Mouse (Mus musculus) lung, postnatal 0 days (tissue): ENCODE results near the gene Erg. TPM values are rescaled to one million over a fixed set of nuclear protein-coding genes. Genes with fewer than 3 reads are reported as not detected.

Experiments used
- ATAC-seq: fragments of 200-750 bp; cut with Nextera tagmentation; 2 replicates; pipeline ENCODE4 v1.8.0; 2017; ENCODE audit warnings: moderate library complexity
- DNase-seq: peaks from one replicate; pipeline ENCODE4 v3.0.0-alpha.2; 2016; ENCODE audit warnings: low spot score
- H3K27ac ChIP-seq: fragments of 300-500 bp; sonication (generic); 2 replicates; pipeline ENCODE4 v1.5.1; 2014; ENCODE audit warnings: antibody characterized with exemption, mild to moderate bottlenecking, low read length, mixed read lengths
- H3K27me3 ChIP-seq: fragments of 300-500 bp; sonication (generic); replicated peaks from 2 replicates; pipeline ENCODE4 v1.6.1; 2014; ENCODE audit warnings: low read length, mixed read lengths; ENCODE audit not compliant: insufficient read depth
- H3K36me3 ChIP-seq: fragments of 300-500 bp; sonication (generic); 2 replicates; pipeline ENCODE4 v1.6.1; 2014; ENCODE audit warnings: low read length, mixed read lengths; ENCODE audit not compliant: insufficient read depth
- H3K4me1 ChIP-seq: fragments of 300-500 bp; sonication (generic); 2 replicates; pipeline ENCODE4 v1.6.1; 2014; ENCODE audit warnings: antibody characterized with exemption, low read depth, low read length, mixed read lengths; ENCODE audit not compliant: insufficient read depth
- H3K4me2 ChIP-seq: fragments of 300-500 bp; sonication (generic); replicated peaks from 2 replicates; pipeline ENCODE4 v1.6.1; 2014; ENCODE audit warnings: low read depth, mild to moderate bottlenecking, low read length, moderate library complexity, mixed read lengths
- H3K4me3 ChIP-seq: fragments of 300-500 bp; sonication (generic); 2 replicates; pipeline ENCODE4 v1.5.1; 2014; ENCODE audit warnings: low read depth, low read length
- H3K9ac ChIP-seq: fragments of 300-500 bp; sonication (generic); replicated peaks from 2 replicates; pipeline ENCODE4 v1.6.1; 2014; ENCODE audit warnings: low read depth, mild to moderate bottlenecking
- H3K9me3 ChIP-seq: fragments of 300-500 bp; sonication (generic); 2 replicates; pipeline ENCODE4 v1.6.1; 2016; ENCODE audit warnings: low read length, mixed read lengths
- CTCF ChIP-seq: IDR thresholded peaks from 2 replicates; pipeline ENCODE4 v1.5.1; 2016; ENCODE audit warnings: antibody characterized with exemption, mild to moderate bottlenecking
- EP300 ChIP-seq: IDR thresholded peaks from 2 replicates; pipeline ENCODE4 v1.6.1; 2016; ENCODE audit warnings: antibody characterized with exemption, mild to moderate bottlenecking, control low read depth
- WGBS: fragments of 180-500 bp; shearing (Covaris S2); extraction: QIAGEN DNeasy Blood & Tissue Kit; methylation state at CpG from one replicate; pipeline ENCODE4 v1.1.7; 2014; 5-methylcytosine and 5-hydroxymethylcytosine counted together
- polyA plus RNA-seq: library from polyadenylated mRNA; unstranded; fragments of >200 nt; fragmentation: Nextera tagmentation; extraction: Ambion mirVana; gene quantifications from 2 replicates; pipeline ENCODE4 v1.2.1, GENCODE M21; 2015

Gene Erg
- polyA plus RNA-seq, 1 experiment from 2014 or later: 13.2 TPM

- Histone ChIP-seq H3K27ac (no peak overlapping the region), H3K36me3 (no peaks in the 10 kb centered on the region), H3K4me1 (no peaks in the 10 kb centered on the region), H3K9ac (no peak overlapping the region), H3K9me3 (no peaks in the 10 kb centered on the region), H3K4me2 (no peak overlapping the region), H3K4me3 (no peak overlapping the region), H3K27me3 (no peaks in the 10 kb centered on the region)
- WGBS: 18% methylated on average over 5 of the region's 5 CpGs
- ATAC-seq (no peak), DNase-seq (no peak)
- TF ChIP-seq EP300 (no peak), CTCF (no peak)
These were observed 204.1 kb downstream of the Erg start for GRCm38 (mm10) chr16:95382251-95382650.

DNA sequence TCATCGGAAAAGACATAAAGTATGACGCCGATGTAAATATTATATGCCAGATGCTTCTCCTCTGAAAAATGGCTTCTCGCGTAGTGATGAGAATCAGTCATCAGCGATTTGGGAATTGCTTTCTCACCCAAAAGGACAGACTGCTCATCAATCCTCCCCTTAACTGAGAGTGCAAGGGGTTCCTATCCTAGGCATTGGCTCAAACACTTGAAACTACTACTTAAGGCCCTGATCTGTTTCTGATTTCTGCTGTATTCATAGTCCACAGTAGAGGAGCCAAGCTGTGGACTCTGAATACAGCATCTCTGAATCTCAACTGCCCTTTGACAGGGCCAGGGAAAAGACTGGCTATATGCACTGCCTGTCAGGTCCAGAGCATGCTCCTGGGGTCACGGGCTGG is 209.6 kb downstream of the Erg start:
- Histone ChIP-seq H3K4me2 (no peak overlapping the region), H3K36me3 (no peaks in the 10 kb centered on the region), H3K9me3 (no peaks in the 10 kb centered on the region), H3K4me1 (no peaks in the 10 kb centered on the region), H3K27me3 (no peaks in the 10 kb centered on the region), H3K27ac (no peak overlapping the region), H3K9ac (no peak overlapping the region), H3K4me3 (no peak overlapping the region)
- no peak for DNase-seq
- no peak for ATAC-seq
- WGBS: 59% methylated on average over 7 of the region's 7 CpGs
- TF ChIP-seq CTCF: no peak
- TF ChIP-seq EP300: no peak

DNA sequence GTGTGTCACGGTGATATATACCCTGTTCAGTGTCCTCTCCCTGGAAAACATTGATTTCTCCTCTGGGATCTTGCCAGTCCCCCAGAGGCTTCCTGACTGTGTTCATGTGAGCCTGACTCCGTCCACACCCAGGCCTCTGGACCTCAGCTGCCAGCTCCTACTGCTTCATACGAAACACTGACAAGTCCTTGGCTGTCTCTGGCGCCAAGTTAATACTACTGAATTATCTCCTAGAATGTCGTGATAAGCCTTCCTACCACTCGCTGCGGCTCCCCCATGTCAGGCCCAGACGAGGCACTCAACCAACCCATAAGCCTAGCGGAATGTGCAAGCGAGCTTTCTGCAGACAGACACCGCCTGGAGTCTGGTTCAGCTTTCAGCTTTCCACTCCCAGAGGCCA is 210.0 kb downstream of the Erg start:
- H3K9me3 ChIP-seq: no peaks in the 10 kb centered on the region
- TF ChIP-seq EP300 (no peak), CTCF (no peak)
- no peak overlapping the region for H3K4me3 ChIP-seq
- no peak overlapping the region for H3K4me2 ChIP-seq
- H3K4me1 ChIP-seq: no peaks in the 10 kb centered on the region
- WGBS: 39% methylated on average over 11 of the region's 11 CpGs
- H3K36me3 ChIP-seq: no peaks in the 10 kb centered on the region
- H3K27me3 ChIP-seq: no peaks in the 10 kb centered on the region
- H3K9ac ChIP-seq: no peak overlapping the region
- DNase-seq (no peak), ATAC-seq (peak; percentile 21; the same call in 1 of the 2 replicates)
- no peak overlapping the region for H3K27ac ChIP-seq

DNA sequence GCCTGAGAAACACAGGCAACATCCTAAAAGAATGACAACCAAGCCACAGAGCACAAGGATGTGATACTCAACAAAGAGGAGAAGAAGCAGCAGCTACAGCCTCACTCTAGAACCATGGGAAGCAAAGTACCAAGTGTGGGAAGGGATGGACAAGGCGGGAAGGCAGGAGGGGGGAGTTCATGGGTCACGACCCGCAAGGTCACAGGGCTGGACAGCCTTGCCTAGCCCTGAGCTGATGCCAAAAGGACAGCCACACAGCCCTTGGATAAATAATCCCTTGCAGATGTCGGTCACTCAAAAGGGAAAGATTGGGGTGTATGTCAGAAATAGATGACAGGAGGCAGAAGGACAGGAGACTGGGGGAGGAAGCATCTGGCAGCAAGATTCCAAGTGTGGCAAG is 211.7 kb downstream of the Erg start:
- H3K27ac ChIP-seq: no peak overlapping the region
- WGBS: 72% methylated on average over 4 of the region's 4 CpGs
- no peaks in the 10 kb centered on the region for H3K27me3 ChIP-seq
- H3K9me3 ChIP-seq: no peaks in the 10 kb centered on the region
- H3K36me3 ChIP-seq: no peaks in the 10 kb centered on the region
- H3K4me2 ChIP-seq: no peak overlapping the region
- no peak for TF ChIP-seq CTCF
- TF ChIP-seq EP300: no peak
- H3K4me1 ChIP-seq: no peaks in the 10 kb centered on the region
- DNase-seq: no peak
- ATAC-seq: no peak
- H3K9ac ChIP-seq: no peak overlapping the region
- H3K4me3 ChIP-seq: no peak overlapping the region

DNA sequence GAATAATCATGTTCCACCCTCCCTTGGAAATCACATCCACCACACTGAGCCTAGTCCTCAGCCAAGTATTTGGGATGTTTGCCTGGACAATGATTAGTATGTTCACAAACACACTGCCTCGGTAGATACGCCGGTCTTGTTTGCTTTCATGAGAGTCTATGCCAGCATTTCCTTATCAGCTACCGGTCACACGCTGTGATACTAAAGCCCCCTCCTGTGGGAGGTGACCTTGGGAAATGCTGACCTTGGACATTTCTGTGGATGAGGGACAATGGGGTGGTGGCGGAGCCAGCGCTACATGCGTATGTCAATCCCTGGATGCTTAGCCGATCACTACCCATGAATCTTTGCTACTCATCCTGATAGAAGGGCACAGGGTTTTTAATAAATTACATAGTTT is 213.4 kb downstream of the Erg start:
- ATAC-seq (peak; percentile 55), DNase-seq (peak; percentile 41)
- peak; percentile 57 for TF ChIP-seq EP300
- no peak for TF ChIP-seq CTCF
- WGBS: 50% methylated on average over 9 of the region's 9 CpGs
- no peak overlapping the region for H3K4me3 ChIP-seq
- no peak overlapping the region for H3K4me2 ChIP-seq
- no peaks in the 10 kb centered on the region for H3K27me3 ChIP-seq
- H3K4me1 ChIP-seq: no peaks in the 10 kb centered on the region
- H3K9me3 ChIP-seq: no peaks in the 10 kb centered on the region
- H3K27ac ChIP-seq: no peak overlapping the region
- no peak overlapping the region for H3K9ac ChIP-seq
- no peaks in the 10 kb centered on the region for H3K36me3 ChIP-seq

DNA sequence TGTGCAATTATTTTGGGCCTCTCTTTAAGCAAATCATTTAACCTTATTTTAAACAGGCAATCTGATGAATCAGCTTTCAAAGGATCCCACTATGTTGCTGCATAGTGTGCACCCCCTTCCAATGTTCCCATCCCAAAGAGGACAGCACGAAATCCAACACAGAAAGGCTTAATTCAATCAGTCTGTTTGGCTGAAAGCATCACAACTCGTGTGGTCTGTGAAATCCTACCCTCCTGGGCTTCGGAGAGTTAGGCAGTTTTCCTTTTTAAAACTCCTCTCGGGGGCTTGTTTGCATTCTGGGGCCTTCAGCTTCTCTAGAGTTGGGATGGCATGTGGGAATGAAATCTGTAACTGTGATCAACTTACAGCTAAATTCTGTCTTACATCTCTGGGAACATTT is 214.7 kb downstream of the Erg start:
- no peak overlapping the region for H3K9ac ChIP-seq
- 49% methylated on average over 4 of the region's 4 CpGs for WGBS

More for the DNA sequence above, 214.7 kb downstream of the Erg start:
- Histone ChIP-seq H3K4me2 (no peak overlapping the region), H3K27ac (no peak overlapping the region), H3K36me3 (no peaks in the 10 kb centered on the region), H3K4me3 (no peak overlapping the region), H3K4me1 (no peaks in the 10 kb centered on the region), H3K27me3 (no peaks in the 10 kb centered on the region), H3K9me3 (no peaks in the 10 kb centered on the region)
- no peak for TF ChIP-seq CTCF
- no peak for TF ChIP-seq EP300
- DNase-seq (no peak), ATAC-seq (no peak)
